Mouse (Mus musculus) limb, embryonic 12.5 days (tissue): Measurements from ENCODE around the gene Fbxw4. TPM values are rescaled to one million over a fixed set of nuclear protein-coding genes. Genes with fewer than 3 reads are reported as not detected.

Source experiments
- ATAC-seq: fragments of 200-750 bp; cut with Nextera tagmentation; 2 replicates; pipeline ENCODE4 v1.8.0; 2017; ENCODE audit warnings: low read depth, moderate TSS enrichment; ENCODE audit not compliant: insufficient number of reproducible peaks, insufficient read depth, low FRiP score, low TSS enrichment
- H3K27ac ChIP-seq: fragments of 300-500 bp; sonication (generic); 2 replicates; pipeline ENCODE4 v1.5.1; 2016; ENCODE audit warnings: mild to moderate bottlenecking, moderate library complexity
- H3K27me3 ChIP-seq: fragments of 300-500 bp; sonication (generic); 2 replicates; pipeline ENCODE4 v1.6.1; 2016; ENCODE audit warnings: mild to moderate bottlenecking, moderate library complexity
- H3K36me3 ChIP-seq: fragments of 300-500 bp; sonication (generic); 2 replicates; pipeline ENCODE4 v1.6.1; 2016; ENCODE audit warnings: mild to moderate bottlenecking, moderate library complexity
- H3K4me1 ChIP-seq: fragments of 300-500 bp; sonication (generic); replicated peaks from 2 replicates; pipeline ENCODE4 v1.6.1; 2016
- H3K4me2 ChIP-seq: fragments of 300-500 bp; sonication (generic); 2 replicates; pipeline ENCODE4 v1.6.1; 2016; ENCODE audit warnings: mild to moderate bottlenecking, moderate library complexity
- H3K4me3 ChIP-seq: fragments of 300-500 bp; sonication (generic); replicated peaks from 2 replicates; pipeline ENCODE4 v1.5.1; 2016; ENCODE audit warnings: mild to moderate bottlenecking
- H3K9ac ChIP-seq: fragments of 300-500 bp; sonication (generic); replicated peaks from 2 replicates; pipeline ENCODE4 v1.6.1; 2016; ENCODE audit warnings: mild to moderate bottlenecking, moderate library complexity
- H3K9me3 ChIP-seq: fragments of 300-500 bp; sonication (generic); 2 replicates; pipeline ENCODE4 v1.6.1; 2016; ENCODE audit warnings: mild to moderate bottlenecking, moderate library complexity
- WGBS: fragments of 180-500 bp; shearing (Covaris S2); methylation state at CpG from one replicate; pipeline ENCODE4 v1.1.7; 2016; 5-methylcytosine and 5-hydroxymethylcytosine counted together
- polyA plus RNA-seq: library from polyadenylated mRNA; unstranded; fragments of >200 nt; fragmentation: Nextera tagmentation; extraction: Ambion mirVana; gene quantifications from 2 replicates; pipeline ENCODE4 v1.2.1, GENCODE M21; 2016

Fbxw4 gene
- 6.8 and 7.2 TPM in 2 replicates for polyA plus RNA-seq

- Histone ChIP-seq H3K27me3 (no peaks in the 10 kb centered on the region), H3K4me2 (peak within 1 kb of the TSS; percentile 82), H3K9ac (peak within 1 kb of the TSS; percentile 99), H3K4me3 (peak within 1 kb of the TSS; percentile 92), H3K27ac (peak within 1 kb of the TSS; percentile 96), H3K36me3 (no peaks in the 10 kb centered on the region), H3K9me3 (no peaks in the 10 kb centered on the region), H3K4me1 (peaks cover 30% of the 10 kb centered on the region)
- peak; percentile 84 for ATAC-seq
- under 1% methylated on average over 87 of the region's 94 CpGs for WGBS
Measured at GRCm38 (mm10) chr19:45659738-45660502, at the start of gene Fbxw4. Gene Fbxw4, minus strand, starts transcription at chr19:45660312.

- H3K4me3 ChIP-seq = no peak overlapping the region
- H3K4me1 ChIP-seq = peaks cover 4% of the 10 kb centered on the region; the same call in 1 of the 2 replicates
- H3K4me2 ChIP-seq = no peak overlapping the region
- no peaks in the 10 kb centered on the region for H3K9me3 ChIP-seq
- H3K27me3 ChIP-seq = no peaks in the 10 kb centered on the region
- no peak for ATAC-seq
- H3K27ac ChIP-seq = no peak overlapping the region
- WGBS = 60% methylated on average over 3 of the region's 3 CpGs
- no peaks in the 10 kb centered on the region for H3K36me3 ChIP-seq
- H3K9ac ChIP-seq = no peak overlapping the region
Measured at GRCm38 (mm10) chr19:45708704-45709103, 48.6 kb upstream of the Fbxw4 start.

GRCm38 (mm10) chr19:45696281-45696600, 36.1 kb upstream of the Fbxw4 start:
- Histone ChIP-seq H3K27ac (no peak overlapping the region), H3K36me3 (no peaks in the 10 kb centered on the region), H3K4me3 (no peak overlapping the region), H3K9ac (no peak overlapping the region), H3K4me1 (peaks cover 9% of the 10 kb centered on the region), H3K9me3 (no peaks in the 10 kb centered on the region), H3K27me3 (peaks cover 8% of the 10 kb centered on the region), H3K4me2 (no peak overlapping the region; the same call in 1 of the 2 replicates)
- WGBS = 44% methylated on average over 6 of the region's 6 CpGs
- no peak for ATAC-seq

DNA sequence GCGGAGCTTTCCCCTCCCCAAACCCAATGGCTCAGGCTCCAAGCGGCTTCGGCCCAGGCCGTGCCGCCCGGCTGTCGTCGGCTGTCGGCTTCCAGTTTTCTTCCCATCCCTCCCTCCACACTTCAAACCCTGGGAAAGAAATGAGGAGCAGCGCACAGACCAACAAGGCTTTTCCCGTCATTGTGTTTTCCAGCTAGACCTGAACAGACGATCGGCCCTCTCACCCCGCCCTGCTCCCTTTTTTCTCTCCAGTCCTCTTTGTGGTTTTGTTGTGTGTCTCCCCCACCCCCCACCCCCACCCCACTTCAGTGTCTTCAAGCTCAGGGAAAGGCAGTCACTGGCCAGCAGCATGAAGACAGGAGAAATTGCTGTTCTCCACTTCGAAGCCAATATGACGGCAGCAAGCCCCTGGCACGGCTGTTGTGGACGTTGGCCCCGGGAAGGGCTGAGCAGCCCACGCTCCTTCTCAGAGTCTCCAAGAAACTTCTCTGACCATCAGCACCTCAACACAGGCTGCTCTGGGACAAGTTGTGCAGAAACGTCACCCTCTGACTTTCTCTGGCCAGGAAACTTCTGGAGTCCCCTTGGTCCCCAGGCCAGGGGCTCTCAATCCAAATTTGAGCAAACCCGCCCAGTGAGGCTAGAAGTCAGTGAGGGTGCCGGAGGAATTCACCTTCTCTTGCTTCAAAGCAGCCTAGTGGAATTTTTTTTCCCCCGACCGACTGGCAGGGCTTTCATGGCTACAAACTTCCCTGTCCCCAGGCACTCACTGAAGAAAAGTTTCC, 35.6 kb upstream of the Fbxw4 start:
- Histone ChIP-seq H3K4me3 (no peak overlapping the region), H3K27me3 (peaks cover 8% of the 10 kb centered on the region), H3K9me3 (no peaks in the 10 kb centered on the region), H3K36me3 (no peaks in the 10 kb centered on the region), H3K4me1 (peaks cover 14% of the 10 kb centered on the region), H3K4me2 (peak overlapping the region; percentile 21), H3K27ac (no peak overlapping the region), H3K9ac (0 out of 2 replicates have a peak overlapping the region, but pooled peaks have one; percentile 4)
- 45% methylated on average over 25 of the region's 25 CpGs for WGBS
- no peak for ATAC-seq

DNA sequence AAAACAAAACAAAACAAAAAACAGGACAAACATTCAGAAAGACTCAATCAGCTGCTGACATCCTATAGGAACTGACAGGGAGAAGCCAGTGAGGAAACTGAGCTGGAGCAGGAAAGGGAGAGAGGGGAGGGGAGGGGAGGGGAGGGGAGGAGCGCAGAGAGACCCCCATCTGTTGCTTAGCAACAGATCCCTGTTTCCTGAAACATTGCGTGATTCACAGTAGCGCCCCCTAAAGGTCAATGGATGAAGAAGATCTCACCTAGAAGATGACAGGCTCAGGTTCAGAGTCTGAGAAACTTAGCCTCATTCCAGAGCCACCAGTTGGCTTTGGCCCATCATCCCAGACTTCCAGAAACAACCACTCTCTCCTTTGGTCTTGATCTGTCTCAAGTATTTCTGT, 33.9 kb upstream of the Fbxw4 start:
- Histone ChIP-seq H3K4me3 (no peak overlapping the region), H3K27me3 (peaks cover 8% of the 10 kb centered on the region), H3K9me3 (no peaks in the 10 kb centered on the region), H3K27ac (no peak overlapping the region), H3K9ac (no peak overlapping the region), H3K4me1 (peaks cover 22% of the 10 kb centered on the region), H3K4me2 (no peak overlapping the region), H3K36me3 (no peaks in the 10 kb centered on the region)
- WGBS = 31% methylated on average over 3 of the region's 3 CpGs
- no peak for ATAC-seq

- no peak for ATAC-seq
- Histone ChIP-seq H3K4me2 (no peak overlapping the region), H3K4me3 (no peak overlapping the region), H3K4me1 (peaks cover 22% of the 10 kb centered on the region), H3K27me3 (peaks cover 8% of the 10 kb centered on the region), H3K36me3 (no peaks in the 10 kb centered on the region), H3K9ac (no peak overlapping the region), H3K9me3 (no peaks in the 10 kb centered on the region), H3K27ac (no peak overlapping the region)
- WGBS = 90% methylated on average over 8 of the region's 8 CpGs
Measured at GRCm38 (mm10) chr19:45692211-45692610, 32.1 kb upstream of the Fbxw4 start.

- Histone ChIP-seq H3K4me2 (no peak overlapping the region), H3K27me3 (peaks cover 6% of the 10 kb centered on the region; the same call in 1 of the 2 replicates), H3K4me3 (no peak overlapping the region), H3K27ac (peak overlapping the region; percentile 17; the same call in 1 of the 2 replicates), H3K4me1 (peaks cover 17% of the 10 kb centered on the region), H3K36me3 (no peaks in the 10 kb centered on the region), H3K9ac (no peak overlapping the region), H3K9me3 (no peaks in the 10 kb centered on the region)
- 42% methylated on average over 8 of the region's 8 CpGs for WGBS
- ATAC-seq = no peak
Measured at GRCm38 (mm10) chr19:45691001-45691535, 31.0 kb upstream of the Fbxw4 start.

DNA sequence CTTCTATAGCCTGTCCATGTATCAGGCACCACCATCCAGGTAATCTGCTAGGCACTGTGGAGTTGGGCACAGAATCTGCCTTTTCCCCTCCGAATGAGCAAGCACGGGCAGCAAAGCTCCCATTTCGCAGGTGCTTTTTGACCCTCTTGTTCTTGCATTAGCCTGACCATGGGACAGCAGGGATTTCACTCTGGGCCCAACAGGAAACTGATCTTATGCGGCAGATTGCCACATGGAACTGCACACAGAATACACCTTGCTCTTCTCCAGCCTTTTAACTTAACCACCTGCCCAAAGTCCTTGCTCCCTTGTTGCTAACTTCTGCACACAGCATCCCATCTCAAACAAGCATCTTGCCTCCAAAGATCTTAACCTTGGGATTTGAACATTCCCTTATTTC, 26.9 kb upstream of the Fbxw4 start:
- H3K4me2 ChIP-seq = no peak overlapping the region
- H3K4me3 ChIP-seq = no peak overlapping the region
- no peak overlapping the region for H3K27ac ChIP-seq
- no peaks in the 10 kb centered on the region for H3K9me3 ChIP-seq
- peaks cover 11% of the 10 kb centered on the region; the same call in 1 of the 2 replicates for H3K27me3 ChIP-seq
- WGBS = 71% methylated on average over 4 of the region's 4 CpGs
- ATAC-seq = no peak
- H3K4me1 ChIP-seq = peaks cover 15% of the 10 kb centered on the region
- no peaks in the 10 kb centered on the region for H3K36me3 ChIP-seq
- no peak overlapping the region for H3K9ac ChIP-seq

- Histone ChIP-seq H3K4me3 (no peak overlapping the region), H3K4me1 (no peaks in the 10 kb centered on the region), H3K9me3 (no peaks in the 10 kb centered on the region), H3K27ac (no peak overlapping the region), H3K27me3 (peaks cover 15% of the 10 kb centered on the region; the same call in 1 of the 2 replicates), H3K4me2 (no peak overlapping the region), H3K36me3 (no peaks in the 10 kb centered on the region), H3K9ac (no peak overlapping the region)
- no peak for ATAC-seq
- WGBS = 70% methylated on average over 10 of the region's 10 CpGs
Measured at GRCm38 (mm10) chr19:45683676-45684075, 23.6 kb upstream of the Fbxw4 start.

DNA sequence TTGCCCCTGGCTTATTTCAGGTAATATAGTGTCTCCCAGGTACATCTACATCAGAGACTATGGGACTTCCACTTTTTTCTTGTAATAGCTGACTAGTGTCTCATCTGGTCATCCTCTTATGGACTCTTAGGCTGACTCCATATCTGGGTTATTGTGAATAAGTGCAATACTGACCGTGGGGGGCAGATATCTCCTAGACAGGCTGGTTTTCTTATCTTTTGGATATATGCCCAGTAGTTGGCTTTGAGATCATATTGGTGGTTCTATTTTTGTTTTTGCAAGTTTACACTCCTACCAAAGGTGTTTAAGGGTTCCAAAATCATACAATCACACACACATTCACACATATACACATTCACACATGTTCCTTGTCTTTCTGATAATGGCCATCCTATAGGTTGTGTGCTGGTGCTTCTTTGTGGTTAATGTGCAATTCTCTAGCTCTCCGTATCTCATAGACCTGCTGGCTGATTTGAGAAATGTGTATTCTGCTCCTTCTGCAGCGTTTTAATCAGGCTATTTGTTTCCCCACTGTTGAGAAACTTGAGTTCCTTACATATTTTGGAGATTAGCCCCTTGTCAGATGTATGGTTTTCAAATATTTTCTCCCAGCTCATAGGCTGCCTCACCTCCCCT, 20.5 kb upstream of the Fbxw4 start:
- no peak overlapping the region for H3K27ac ChIP-seq
- peaks cover 28% of the 10 kb centered on the region for H3K27me3 ChIP-seq
- H3K4me3 ChIP-seq = no peak overlapping the region
- H3K9ac ChIP-seq = no peak overlapping the region
- H3K36me3 ChIP-seq = no peaks in the 10 kb centered on the region
- H3K4me1 ChIP-seq = peaks cover 14% of the 10 kb centered on the region
- no peak overlapping the region for H3K4me2 ChIP-seq
- 68% methylated on average over 3 of the region's 3 CpGs for WGBS
- H3K9me3 ChIP-seq = no peaks in the 10 kb centered on the region
- ATAC-seq = no peak
